Mouse (Mus musculus): ENCODE data around the gene Kat7. TPM values are rescaled to one million over a fixed set of nuclear protein-coding genes. Genes with fewer than 3 reads are reported as not detected.

Gene Kat7
- total RNA-seq (2022), result 10 to 100 TPM; 50.4 to 86.8 (median 73.7) TPM

- DNase-seq, result peak; percentile 99
Observed at GRCm38 (mm10) chr11:95310007-95310647, at the start of gene Kat7. TSS of gene Kat7 (minus strand) at chr11:95310246.

- no peak for DNase-seq
Observed at GRCm38 (mm10) chr11:95358263-95358662, 48.2 kb upstream of the Kat7 start.

- DNase-seq, result no peak
Observed at GRCm38 (mm10) chr11:95356469-95357273, 46.6 kb upstream of the Kat7 start.

GRCm38 (mm10) chr11:95356039-95356438, 46.0 kb upstream of the Kat7 start:
- no peak for DNase-seq

- no peak for DNase-seq
Observed at GRCm38 (mm10) chr11:95355661-95356011, 45.6 kb upstream of the Kat7 start.

- DNase-seq, result no peak
Observed at GRCm38 (mm10) chr11:95354945-95355660, 45.1 kb upstream of the Kat7 start.

- no peak for DNase-seq
Observed at GRCm38 (mm10) chr11:95354228-95354944, 44.3 kb upstream of the Kat7 start.

GRCm38 (mm10) chr11:95353226-95353625, 43.2 kb upstream of the Kat7 start:
- DNase-seq, result no peak

- DNase-seq, result no peak
Observed at GRCm38 (mm10) chr11:95352686-95353085, 42.6 kb upstream of the Kat7 start.

GRCm38 (mm10) chr11:95350960-95351359, 40.9 kb upstream of the Kat7 start:
- DNase-seq, result no peak

GRCm38 (mm10) chr11:95350289-95350688, 40.2 kb upstream of the Kat7 start:
- peak; percentile 43 for DNase-seq

- no peak for DNase-seq
Observed at GRCm38 (mm10) chr11:95344181-95344580, 34.1 kb upstream of the Kat7 start.

- no peak for DNase-seq
Observed at GRCm38 (mm10) chr11:95343180-95343579, 33.1 kb upstream of the Kat7 start.

GRCm38 (mm10) chr11:95340664-95341063, 30.6 kb upstream of the Kat7 start:
- DNase-seq, result no peak

GRCm38 (mm10) chr11:95340259-95340658, 30.2 kb upstream of the Kat7 start:
- DNase-seq, result no peak

GRCm38 (mm10) chr11:95339471-95340021, 29.5 kb upstream of the Kat7 start:
- DNase-seq, result no peak

- no peak for DNase-seq
Observed at GRCm38 (mm10) chr11:95337846-95338342, 27.8 kb upstream of the Kat7 start.

GRCm38 (mm10) chr11:95337129-95337813, 27.2 kb upstream of the Kat7 start:
- DNase-seq, result peak; percentile 42

- peak; percentile 86 for DNase-seq
Observed at GRCm38 (mm10) chr11:95336568-95337128, 26.6 kb upstream of the Kat7 start, which contains the start of gene Fam117a. TSS of gene Fam117a (plus strand) at chr11:95337018.

GRCm38 (mm10) chr11:95334448-95335060, 24.5 kb upstream of the Kat7 start:
- no peak for DNase-seq

- DNase-seq, result no peak
Observed at GRCm38 (mm10) chr11:95333805-95334204, 23.8 kb upstream of the Kat7 start.

Data from adrenal gland, adult 8-10 months (tissue).